12 mouse cellular contexts compared by ENCODE assay signal in genomic region chr2:101592023-101592841, GRCm38 (mm10). TPM values are rescaled to one million over a fixed set of nuclear protein-coding genes. Genes with fewer than 3 reads are reported as not detected.
DNase-seq lines count a peak whose midpoint lies in the region; ATAC-seq and TF ChIP-seq lines count a peak whose summit lies in the region.
"Had no signal": no experiment of that assay in that cellular context is flagged by ENCODE, and none has a peak within 500 bp of the region (broad histone marks: within the 10 kb centered on the region; RNA-seq: fewer than 3 reads in every experiment).

No protein-coding gene starts in this region.

- no peak overlapping the region for H3K27ac ChIP-seq in thymus, adult 2 months (ENCODE audit: control insufficient read depth, insufficient read depth, low read length)
- peak overlapping the region; percentile 39; the same call in 1 of the 2 replicates for H3K27ac ChIP-seq in embryonic facial prominence, embryonic 14.5 days (replicated peaks; ENCODE audit: low read depth, low read length)
- peak overlapping the region; percentile 59; the same call in 1 of the 2 replicates for H3K27ac ChIP-seq in limb, embryonic 10.5 days
- H3K27ac ChIP-seq: liver, embryonic 14.5 days; stomach, embryonic 15.5 days had no signal

- peak; percentile 76 for ATAC-seq in embryonic facial prominence, embryonic 14.5 days (ENCODE audit: low read depth)
- no peak for ATAC-seq in inflammation-experienced regulatory T-cells, adult 6 months

- WGBS in thymus, adult 2 months = 75% methylated on average over 10 of the region's 10 CpGs
- WGBS in embryonic facial prominence, embryonic 14.5 days = 26% methylated on average over 10 of the region's 10 CpGs
- WGBS in limb, embryonic 10.5 days = 25% methylated on average over 10 of the region's 10 CpGs

- no peak for TF ChIP-seq CTCF in thymus, adult 2 months (IDR thresholded peaks at IDR 0.05; ENCODE audit: borderline replicate concordance, control insufficient read depth, extremely low read depth, insufficient read depth, low read length, poor library complexity)

- no peaks in the 10 kb centered on the region for H3K27me3 ChIP-seq in thymus, adult 2 months (ENCODE audit: control insufficient read depth, insufficient read depth, low read length)
- H3K27me3 ChIP-seq in embryonic facial prominence, embryonic 14.5 days (replicated peaks; ENCODE audit: control insufficient read depth, insufficient read depth, low read length) = no peaks in the 10 kb centered on the region
- no peaks in the 10 kb centered on the region for H3K27me3 ChIP-seq in limb, embryonic 10.5 days (ENCODE audit: low read depth, poor library complexity, severe bottlenecking)
- H3K27me3 ChIP-seq: stomach, embryonic 15.5 days had no signal

- H3K9me3 ChIP-seq in embryonic facial prominence, embryonic 14.5 days (ENCODE audit: control insufficient read depth, low read length) = no peaks in the 10 kb centered on the region
- H3K9me3 ChIP-seq in limb, embryonic 10.5 days (replicated peaks) = no peaks in the 10 kb centered on the region
- H3K9me3 ChIP-seq: stomach, embryonic 15.5 days had no signal

- TF ChIP-seq POLR2A in thymus, adult 2 months (IDR thresholded peaks at IDR 0.05; ENCODE audit: control insufficient read depth, extremely low read depth, insufficient read depth, low read length, poor library complexity) = no peak

- H3K9ac ChIP-seq in embryonic facial prominence, embryonic 14.5 days (ENCODE audit: low read depth, low read length) = no peak overlapping the region
- H3K9ac ChIP-seq: liver, embryonic 14.5 days; stomach, embryonic 15.5 days had no signal

- no peak overlapping the region for H3K4me2 ChIP-seq in embryonic facial prominence, embryonic 14.5 days (ENCODE audit: low read depth, low read length)
- H3K4me2 ChIP-seq: stomach, embryonic 15.5 days had no signal

- peaks cover 33% of the 10 kb centered on the region for H3K4me1 ChIP-seq in thymus, adult 2 months (replicated peaks; ENCODE audit: control insufficient read depth, insufficient read depth, low read length)
- H3K4me1 ChIP-seq in embryonic facial prominence, embryonic 14.5 days (ENCODE audit: control insufficient read depth, insufficient read depth, low read length) = peaks cover 12% of the 10 kb centered on the region
- H3K4me1 ChIP-seq in limb, embryonic 10.5 days = peaks cover 32% of the 10 kb centered on the region
- H3K4me1 ChIP-seq: stomach, embryonic 15.5 days had no signal

- peak; percentile 16 for DNase-seq in thymus, adult 2 months
- DNase-seq in thymus, adult 18-20 months = no peak
- DNase-seq in embryonic facial prominence, embryonic 14.5 days (ENCODE audit: low spot score) = peak; percentile 68
- peak; percentile 44 for DNase-seq in limb, embryonic 10.5 days (ENCODE audit: low spot score)
- DNase-seq in retina, embryonic 14.5 days (ENCODE audit: low spot score) = peak; percentile 84
- DNase-seq in adrenal gland, postnatal 4 days (ENCODE audit: low spot score in 2 of 2) = no peak
- no peak for DNase-seq in left cerebral cortex, postnatal 36 days (ENCODE audit: low spot score in 2 of 2)

- intact Hi-C loops in left cerebral cortex, postnatal 36 days (cut with DNase I) = no loop called here

- no peaks in the 10 kb centered on the region for H3K36me3 ChIP-seq in thymus, adult 2 months (ENCODE audit: control insufficient read depth, insufficient read depth, low read length)
- no peaks in the 10 kb centered on the region for H3K36me3 ChIP-seq in embryonic facial prominence, embryonic 14.5 days (ENCODE audit: control insufficient read depth, insufficient read depth, low read length)
- H3K36me3 ChIP-seq in limb, embryonic 10.5 days = no peaks in the 10 kb centered on the region
- H3K36me3 ChIP-seq: stomach, embryonic 15.5 days had no signal

- H3K4me3 ChIP-seq in thymus, adult 2 months (ENCODE audit: control insufficient read depth, insufficient read depth, low read length) = no peak overlapping the region
- no peak overlapping the region for H3K4me3 ChIP-seq in embryonic facial prominence, embryonic 14.5 days (ENCODE audit: low read depth, low read length)
- no peak overlapping the region for H3K4me3 ChIP-seq in limb, embryonic 10.5 days
- H3K4me3 ChIP-seq: myocyte; stomach, embryonic 15.5 days had no signal

RNA-seq across cellular contexts. Expression of gene Rag2, which starts 32.3 kb away (rescaled TPM):
- polyA plus RNA-seq in thymus, adult 2 months (2012; rRNA removed) = 41.8 and 55.7 TPM in 2 replicates
- polyA plus RNA-seq in embryonic facial prominence, embryonic 14.5 days (2014; fragmentation: Nextera tagmentation; extraction: Ambion mirVana) = 0.07 and 0.11 TPM in 2 replicates
- polyA plus RNA-seq in limb, embryonic 10.5 days (2016; fragmentation: Nextera tagmentation; extraction: Ambion mirVana) = not detected in 2 replicates
- total RNA-seq in adrenal gland, postnatal 4 days (2021) = not detected
- not detected for polyA plus RNA-seq in inflammation-experienced regulatory T-cells, adult 6 months (2017; shearing (Covaris generic))
- not detected for total RNA-seq in left cerebral cortex, postnatal 36 days (2021)
- total RNA-seq: adrenal gland, postnatal 36 days had no signal
- polyA plus RNA-seq: myocyte had no signal

RNA-seq across cellular contexts. Expression of gene Rag1, which starts 57.1 kb away (rescaled TPM):
- polyA plus RNA-seq in thymus, adult 2 months (2012; rRNA removed) = 330 and 350 TPM in 2 replicates
- polyA plus RNA-seq in embryonic facial prominence, embryonic 14.5 days (2014; fragmentation: Nextera tagmentation; extraction: Ambion mirVana) = 0.31 and 0.33 TPM in 2 replicates
- 0.08 and 0.58 TPM in 2 replicates for polyA plus RNA-seq in limb, embryonic 10.5 days (2016; fragmentation: Nextera tagmentation; extraction: Ambion mirVana)
- under 1 TPM; 0.17 to 0.31 TPM for total RNA-seq in adrenal gland, postnatal 4 days (2021)
- not detected for polyA plus RNA-seq in inflammation-experienced regulatory T-cells, adult 6 months (2017; shearing (Covaris generic))
- under 1 TPM; 0.25 to 0.29 TPM for total RNA-seq in left cerebral cortex, postnatal 36 days (2021)
- total RNA-seq: adrenal gland, postnatal 36 days had no signal
- polyA plus RNA-seq: myocyte had no signal

RNA-seq across cellular contexts. Expression of gene B230118H07Rik, which starts 57.1 kb away (rescaled TPM):
- polyA plus RNA-seq in thymus, adult 2 months (2012; rRNA removed) = 2.8 and 3.4 TPM in 2 replicates
- polyA plus RNA-seq in embryonic facial prominence, embryonic 14.5 days (2014; fragmentation: Nextera tagmentation; extraction: Ambion mirVana) = 55.8 and 65.6 TPM in 2 replicates
- polyA plus RNA-seq in limb, embryonic 10.5 days (2016; fragmentation: Nextera tagmentation; extraction: Ambion mirVana) = 46.8 and 54.4 TPM in 2 replicates
- total RNA-seq in adrenal gland, postnatal 4 days (2021) = 10 to 100 TPM; 30.9 to 41.7 TPM
- under 1 TPM in 2 of 3 experiments, not detected in 1; 0.59 to 0.79 TPM for polyA plus RNA-seq in inflammation-experienced regulatory T-cells, adult 6 months (2017; shearing (Covaris generic))
- total RNA-seq in left cerebral cortex, postnatal 36 days (2021) = 10 to 100 TPM; 26.3 to 29.4 TPM

Comparison
In these comparisons a context has a peak if more than half of its experiments do, and no peak if none do; other contexts are left out.
1. DNase-seq: peak in thymus, adult 2 months (single experiment), embryonic facial prominence, embryonic 14.5 days (single experiment), limb, embryonic 10.5 days (single experiment) and retina, embryonic 14.5 days (single experiment); none in thymus, adult 18-20 months (0 of 2), adrenal gland, postnatal 4 days (0 of 2) and left cerebral cortex, postnatal 36 days (0 of 2).
2. RNA of gene Rag2, which starts 32.3 kb away (polyA plus RNA-seq): 41.8 to 55.7 TPM in thymus, adult 2 months; 0.07 to 0.11 TPM in embryonic facial prominence, embryonic 14.5 days, not detected in limb, embryonic 10.5 days and not detected in inflammation-experienced regulatory T-cells, adult 6 months; every median in the first group is over 10 times any median in the second.
3. RNA of gene Rag1, which starts 57.1 kb away (polyA plus RNA-seq): 330 to 350 TPM in thymus, adult 2 months; 0.08 to 0.58 TPM in limb, embryonic 10.5 days, 0.31 to 0.33 TPM in embryonic facial prominence, embryonic 14.5 days and not detected in inflammation-experienced regulatory T-cells, adult 6 months; every median in the first group is over 100 times any median in the second.
4. RNA of gene B230118H07Rik, which starts 57.1 kb away (polyA plus RNA-seq): 55.8 to 65.6 TPM in embryonic facial prominence, embryonic 14.5 days and 46.8 to 54.4 TPM in limb, embryonic 10.5 days; 2.8 to 3.4 TPM in thymus, adult 2 months and 0.59 to 0.79 TPM in inflammation-experienced regulatory T-cells, adult 6 months; every median in the first group is over 10 times any median in the second.